Mouse (Mus musculus): ENCODE data around the gene Avpr1b. TPM values are rescaled to one million over a fixed set of nuclear protein-coding genes. Genes with fewer than 3 reads are reported as not detected.

Gene Avpr1b
- total RNA-seq, 2 experiments from 2014 or later: not detected

DNA sequence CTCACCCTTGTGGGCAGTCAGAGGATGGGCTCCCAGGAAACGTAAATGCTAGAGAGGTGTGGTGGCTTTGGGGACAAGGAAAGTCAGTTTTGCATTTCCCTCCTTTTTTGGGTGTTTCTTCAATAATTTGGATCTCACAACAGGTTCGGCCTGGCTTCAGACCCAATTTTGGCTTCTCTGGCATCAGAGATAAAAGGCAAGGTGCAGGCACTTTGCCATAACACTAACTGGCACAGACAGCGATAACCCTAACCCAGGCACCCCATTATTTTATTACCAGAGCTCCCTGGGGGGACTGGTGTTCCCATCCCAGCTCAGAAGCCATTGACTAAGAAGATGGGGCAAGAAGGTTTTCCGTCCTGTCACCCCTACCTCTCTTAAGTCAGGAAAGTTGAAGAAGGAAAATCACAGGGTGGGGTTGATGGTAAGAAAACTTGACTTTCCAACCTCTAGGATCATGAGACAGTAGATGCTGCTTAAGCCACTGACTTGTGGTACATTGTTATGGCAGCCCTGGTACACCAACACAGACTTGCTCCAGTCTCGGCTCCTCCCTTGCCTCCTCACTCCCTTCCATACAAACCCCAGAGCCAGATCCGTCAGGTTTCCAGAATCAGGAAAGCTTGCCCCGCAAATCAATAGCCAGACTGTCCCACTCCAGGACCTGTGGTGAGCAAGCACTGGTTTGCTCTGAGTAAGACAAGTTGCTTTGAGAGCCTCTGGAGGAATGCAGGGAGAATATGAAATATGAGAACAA, 61.9 kb downstream of the Avpr1b start:
- DNase-seq (ENCODE audit: low spot score in 2 of 2): no peak
- intact Hi-C loops (cut with DNase I): no loop called here

Other genes with a start within 250 kb of the Avpr1b start
- 100 to 1,000 TPM; 101 to 106 TPM for gene Srgap2, start 71.9 kb upstream of the Avpr1b start, total RNA-seq (2021)
- gene Fam72a, start 71.3 kb upstream of the Avpr1b start, total RNA-seq (2021): 1 to 10 TPM in 1 of 2 experiments, under 1 TPM in 1; 0.99 to 2.1 TPM
- gene Ctse, start 39.1 kb downstream of the Avpr1b start, total RNA-seq (2021): under 1 TPM; 0.15 to 0.21 TPM
- 1 to 10 TPM; 2.7 to 3.8 TPM for gene Rab7b, start 89.5 kb downstream of the Avpr1b start, total RNA-seq (2021)
- gene Slc26a9, start 144.8 kb downstream of the Avpr1b start, total RNA-seq (2021): under 1 TPM; 0.21 to 0.42 TPM
- gene Pm20d1, start 198.1 kb downstream of the Avpr1b start, total RNA-seq (2021): 1 to 10 TPM in 1 of 2 experiments, under 1 TPM in 1; 0.62 to 1.4 TPM
- 10 to 100 TPM; 49.0 to 56.7 TPM for gene Slc41a1, start 228.3 kb downstream of the Avpr1b start, total RNA-seq (2021)